Mouse (Mus musculus): ENCODE measurements around the gene Prcc. TPM values are rescaled to one million over a fixed set of nuclear protein-coding genes. Genes with fewer than 3 reads are reported as not detected.

The Prcc gene
- 23.4 TPM for polyA plus RNA-seq (2014; fragmentation: Illumina TruSeq; extraction: RNeasy Lipid Tissue Mini Kit (QIAGEN cat#74804); ENCODE audit: insufficient read depth, low read depth, low replicate concordance)

GRCm38 (mm10) chr3:87885281-87886003, at the start of gene Prcc:
Gene Prcc (minus strand): TSS chr3:87885608.

GRCm38 (mm10) chr3:87930078-87930795, 44.8 kb upstream of the Prcc start, which contains the start of the genes Isg20l2 and Rrnad1:
Gene Isg20l2 (plus strand): TSS chr3:87930314.
Gene Rrnad1 (minus strand): TSS chr3:87930717.

GRCm38 (mm10) chr3:87919336-87920108, 34.1 kb upstream of the Prcc start, which contains the start of gene Mrpl24:
Gene Mrpl24 (plus strand): TSS chr3:87919506.

GRCm38 (mm10) chr3:87905880-87906485, 20.6 kb upstream of the Prcc start, which contains the start of gene Hdgf:
Gene Hdgf (plus strand): TSS chr3:87906321.

GRCm38 (mm10) chr3:87846650-87847110, 38.7 kb downstream of the Prcc start, which contains the start of gene Sh2d2a:
Gene Sh2d2a (plus strand): TSS chr3:87846755.

GRCm38 (mm10) chr3:87824206-87824605, 61.2 kb downstream of the Prcc start, which contains the start of gene Pear1:
Gene Pear1 (minus strand): TSS chr3:87824306.

Other genes with a start within 250 kb of the Prcc start
- gene Lrrc71, start 137.0 kb downstream of the Prcc start, polyA plus RNA-seq (2014; fragmentation: Illumina TruSeq; extraction: RNeasy Lipid Tissue Mini Kit (QIAGEN cat#74804); ENCODE audit: insufficient read depth, low read depth, low replicate concordance) = 5.1 TPM
- gene Ntrk1, start 90.4 kb downstream of the Prcc start, polyA plus RNA-seq (2014; fragmentation: Illumina TruSeq; extraction: RNeasy Lipid Tissue Mini Kit (QIAGEN cat#74804); ENCODE audit: insufficient read depth, low read depth, low replicate concordance) = 0.51 TPM
- gene Insrr, start 88.7 kb downstream of the Prcc start, polyA plus RNA-seq (2014; fragmentation: Illumina TruSeq; extraction: RNeasy Lipid Tissue Mini Kit (QIAGEN cat#74804); ENCODE audit: insufficient read depth, low read depth, low replicate concordance) = not detected
- gene Pear1, start 61.3 kb downstream of the Prcc start, polyA plus RNA-seq (2014; fragmentation: Illumina TruSeq; extraction: RNeasy Lipid Tissue Mini Kit (QIAGEN cat#74804); ENCODE audit: insufficient read depth, low read depth, low replicate concordance) = 18.4 TPM
- gene Sh2d2a, start 38.9 kb downstream of the Prcc start, polyA plus RNA-seq (2014; fragmentation: Illumina TruSeq; extraction: RNeasy Lipid Tissue Mini Kit (QIAGEN cat#74804); ENCODE audit: insufficient read depth, low read depth, low replicate concordance) = 1.9 TPM
- gene Hdgf, start 20.7 kb upstream of the Prcc start, polyA plus RNA-seq (2014; fragmentation: Illumina TruSeq; extraction: RNeasy Lipid Tissue Mini Kit (QIAGEN cat#74804); ENCODE audit: insufficient read depth, low read depth, low replicate concordance) = 89.3 TPM
- 108 TPM for gene Mrpl24, start 33.9 kb upstream of the Prcc start, polyA plus RNA-seq (2014; fragmentation: Illumina TruSeq; extraction: RNeasy Lipid Tissue Mini Kit (QIAGEN cat#74804); ENCODE audit: insufficient read depth, low read depth, low replicate concordance)
- gene Isg20l2, start 44.7 kb upstream of the Prcc start, polyA plus RNA-seq (2014; fragmentation: Illumina TruSeq; extraction: RNeasy Lipid Tissue Mini Kit (QIAGEN cat#74804); ENCODE audit: insufficient read depth, low read depth, low replicate concordance) = 12.4 TPM
- gene Rrnad1, start 45.1 kb upstream of the Prcc start, polyA plus RNA-seq (2014; fragmentation: Illumina TruSeq; extraction: RNeasy Lipid Tissue Mini Kit (QIAGEN cat#74804); ENCODE audit: insufficient read depth, low read depth, low replicate concordance) = 10.1 TPM
- not detected for gene Crabp2, start 63.1 kb upstream of the Prcc start, polyA plus RNA-seq (2014; fragmentation: Illumina TruSeq; extraction: RNeasy Lipid Tissue Mini Kit (QIAGEN cat#74804); ENCODE audit: insufficient read depth, low read depth, low replicate concordance)
- 28.8 TPM for gene Nes, start 85.5 kb upstream of the Prcc start, polyA plus RNA-seq (2014; fragmentation: Illumina TruSeq; extraction: RNeasy Lipid Tissue Mini Kit (QIAGEN cat#74804); ENCODE audit: insufficient read depth, low read depth, low replicate concordance)
- gene Bcan, start 114.6 kb upstream of the Prcc start, polyA plus RNA-seq (2014; fragmentation: Illumina TruSeq; extraction: RNeasy Lipid Tissue Mini Kit (QIAGEN cat#74804); ENCODE audit: insufficient read depth, low read depth, low replicate concordance) = 1.6 TPM
- gene Hapln2, start 142.0 kb upstream of the Prcc start, polyA plus RNA-seq (2014; fragmentation: Illumina TruSeq; extraction: RNeasy Lipid Tissue Mini Kit (QIAGEN cat#74804); ENCODE audit: insufficient read depth, low read depth, low replicate concordance) = not detected
- 14.7 TPM for gene Gpatch4, start 157.5 kb upstream of the Prcc start, polyA plus RNA-seq (2014; fragmentation: Illumina TruSeq; extraction: RNeasy Lipid Tissue Mini Kit (QIAGEN cat#74804); ENCODE audit: insufficient read depth, low read depth, low replicate concordance)
- 129 TPM for gene Naxe, start 172.9 kb upstream of the Prcc start, polyA plus RNA-seq (2014; fragmentation: Illumina TruSeq; extraction: RNeasy Lipid Tissue Mini Kit (QIAGEN cat#74804); ENCODE audit: insufficient read depth, low read depth, low replicate concordance)
- gene Ttc24, start 192.7 kb upstream of the Prcc start, polyA plus RNA-seq (2014; fragmentation: Illumina TruSeq; extraction: RNeasy Lipid Tissue Mini Kit (QIAGEN cat#74804); ENCODE audit: insufficient read depth, low read depth, low replicate concordance) = not detected
- gene Iqgap3, start 196.4 kb upstream of the Prcc start, polyA plus RNA-seq (2014; fragmentation: Illumina TruSeq; extraction: RNeasy Lipid Tissue Mini Kit (QIAGEN cat#74804); ENCODE audit: insufficient read depth, low read depth, low replicate concordance) = 0.18 TPM